Mouse (Mus musculus) lung, postnatal 10 days (tissue): ENCODE results near the gene Ampd1.

Experiments used
- DNase-seq: peaks from one replicate; pipeline ENCODE4 v3.0.0; 2021

Ampd1 gene

GRCm38 (mm10) chr3:103073771-103074170 lies at the start of gene Ampd1:
TSS of gene Ampd1 (plus strand) at chr3:103074014.
- DNase-seq = no peak

DNA sequence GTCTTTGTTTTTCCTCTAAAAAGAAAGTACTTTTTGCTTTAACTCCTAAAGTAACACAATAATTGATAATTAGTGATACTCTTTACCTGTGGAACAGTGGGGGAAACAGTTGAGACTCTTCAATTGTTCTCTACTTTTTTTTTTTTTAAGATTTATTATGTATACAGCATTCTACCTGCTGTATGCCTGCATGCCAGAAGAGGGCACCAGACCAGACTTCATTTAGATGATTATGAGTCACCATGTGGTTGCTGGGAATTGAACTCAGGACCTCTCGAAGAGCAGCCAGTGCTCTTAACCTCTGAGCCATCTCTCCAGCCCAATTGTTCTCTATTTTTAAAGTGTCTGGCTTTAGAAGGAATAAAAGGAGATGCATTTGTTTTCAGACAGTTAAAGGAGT lies 47.6 kb upstream of the Ampd1 start:
- no peak for DNase-seq

DNA sequence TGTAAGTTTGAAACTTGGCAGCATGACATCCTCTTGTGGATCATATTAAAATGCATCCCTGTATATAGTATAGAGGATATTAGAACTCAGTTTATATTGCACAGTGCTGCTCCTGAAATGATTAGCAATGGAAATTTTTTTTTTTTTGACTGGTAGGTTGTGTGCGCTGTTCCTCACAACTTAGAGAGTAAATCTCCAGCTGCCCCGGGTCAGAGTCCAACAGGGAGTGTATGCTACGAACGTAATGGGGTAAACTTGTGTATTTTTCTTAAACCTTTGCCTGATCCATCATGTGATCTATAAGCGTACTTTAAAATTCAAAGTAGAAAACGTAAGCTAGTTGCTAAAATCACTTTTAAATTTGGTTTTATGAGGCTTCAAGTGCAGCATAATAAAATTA lies 33.5 kb upstream of the Ampd1 start:
- DNase-seq = no peak

GRCm38 (mm10) chr3:103040861-103041379 lies 32.9 kb upstream of the Ampd1 start:
- no peak for DNase-seq

DNA sequence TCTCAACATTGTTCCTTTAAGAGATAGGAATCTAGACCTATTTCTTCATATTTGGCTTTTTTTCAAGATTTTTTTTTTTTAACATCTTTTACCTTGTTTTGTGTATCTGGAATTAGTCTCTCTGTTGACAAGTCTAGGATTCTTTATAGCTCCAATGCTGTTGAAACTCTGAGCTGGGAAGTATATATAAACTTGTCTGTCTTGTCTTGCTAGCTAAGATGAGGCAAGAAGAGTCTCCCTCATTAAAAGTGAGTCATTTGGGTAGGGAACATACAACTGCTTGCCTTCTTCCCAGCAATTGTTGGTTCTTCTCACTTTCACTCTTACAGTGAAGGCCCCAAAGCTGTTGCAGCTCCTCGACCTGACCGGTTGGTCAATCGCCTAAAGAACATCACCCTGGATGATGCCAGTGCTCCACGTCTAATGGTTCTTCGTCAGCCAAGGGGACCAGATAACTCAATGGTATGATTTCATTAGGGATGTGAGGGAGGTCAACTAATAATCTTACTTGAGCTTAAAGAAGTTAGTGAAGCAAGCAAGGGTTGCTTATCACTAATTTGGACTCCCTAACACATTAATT lies 17.7 kb upstream of the Ampd1 start:
- DNase-seq = no peak

GRCm38 (mm10) chr3:103057752-103058151 lies 16.1 kb upstream of the Ampd1 start:
- DNase-seq = no peak

DNA sequence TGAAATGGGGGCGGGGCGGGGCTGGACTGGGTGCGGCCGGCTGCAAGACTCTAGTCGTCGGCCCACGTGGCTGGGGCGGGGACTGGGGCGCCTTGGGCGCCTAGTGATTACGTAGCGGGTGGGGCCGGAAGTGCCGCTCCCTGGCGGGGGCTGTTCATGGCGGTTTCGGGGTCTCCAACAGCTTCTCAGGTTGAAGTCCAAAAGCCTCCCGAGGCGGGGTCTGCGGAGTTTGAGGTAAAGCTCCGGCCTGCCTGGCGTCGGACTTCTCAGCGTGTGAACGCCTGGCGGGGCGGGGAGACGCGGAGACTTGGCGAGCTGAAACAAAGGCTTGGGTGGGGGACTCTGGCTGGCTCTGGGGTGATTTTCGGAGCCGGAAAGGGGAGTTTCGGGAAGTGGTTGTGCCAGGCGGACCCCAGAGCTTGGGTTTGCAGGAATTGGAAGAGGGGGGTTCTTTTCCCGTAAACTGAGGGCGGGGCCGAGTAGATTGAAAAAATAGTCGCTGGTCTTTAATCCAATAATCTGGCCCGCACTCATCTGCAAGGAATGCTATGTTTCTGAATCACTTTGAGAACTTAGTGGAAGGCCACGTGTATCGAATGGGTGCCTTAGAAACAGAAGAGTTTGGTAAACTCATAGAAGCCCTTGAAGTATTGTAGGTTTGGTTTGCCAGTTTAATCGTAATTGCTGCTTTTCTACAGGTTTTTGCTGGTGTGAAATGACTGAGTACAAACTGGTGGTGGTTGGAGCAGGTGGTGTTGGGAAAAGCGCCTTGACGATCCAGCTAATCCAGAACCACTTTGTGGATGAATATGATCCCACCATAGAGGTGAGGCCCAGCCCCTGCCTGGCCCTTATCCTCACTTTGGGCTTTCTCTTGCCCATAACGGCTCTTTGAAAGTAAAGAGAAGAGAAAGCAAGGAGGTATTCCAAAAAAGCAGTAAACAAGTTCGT lies 15.3 kb upstream of the Ampd1 start, which contains the start of gene Nras:
Gene Nras (plus strand): TSS at position 79 of the 951 bp plus-strand sequence.
- DNase-seq = peak; percentile 98

- DNase-seq = no peak
Measured at GRCm38 (mm10) chr3:103066927-103067326, 6.9 kb upstream of the Ampd1 start.

GRCm38 (mm10) chr3:103068971-103069370 lies 4.8 kb upstream of the Ampd1 start:
- DNase-seq = peak; percentile 5

GRCm38 (mm10) chr3:103075871-103076270 lies 2.1 kb downstream of the Ampd1 start:
- DNase-seq = no peak

- DNase-seq = no peak
Measured at GRCm38 (mm10) chr3:103076476-103076875, 2.7 kb downstream of the Ampd1 start.

- no peak for DNase-seq
Measured at GRCm38 (mm10) chr3:103079301-103079700, 5.5 kb downstream of the Ampd1 start.

DNA sequence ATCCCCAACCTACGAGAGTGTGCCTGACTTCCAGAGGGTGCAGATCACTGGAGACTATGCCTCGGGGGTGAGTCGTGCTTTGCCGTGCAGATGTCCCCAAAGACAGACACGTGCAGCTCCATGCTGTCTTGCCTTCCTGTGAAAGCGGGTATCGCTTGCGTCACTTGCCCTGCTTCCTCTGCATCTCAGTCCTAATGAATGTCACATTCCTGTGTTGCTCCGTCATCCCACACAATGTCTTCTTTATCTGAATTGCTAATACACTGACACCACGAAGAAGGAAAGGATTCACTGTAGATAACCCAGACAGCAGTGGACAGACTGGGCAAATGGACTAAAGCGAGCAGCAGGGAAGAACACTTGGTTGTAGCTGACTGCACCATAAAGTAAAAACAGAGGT lies 7.2 kb downstream of the Ampd1 start:
- DNase-seq = no peak

DNA sequence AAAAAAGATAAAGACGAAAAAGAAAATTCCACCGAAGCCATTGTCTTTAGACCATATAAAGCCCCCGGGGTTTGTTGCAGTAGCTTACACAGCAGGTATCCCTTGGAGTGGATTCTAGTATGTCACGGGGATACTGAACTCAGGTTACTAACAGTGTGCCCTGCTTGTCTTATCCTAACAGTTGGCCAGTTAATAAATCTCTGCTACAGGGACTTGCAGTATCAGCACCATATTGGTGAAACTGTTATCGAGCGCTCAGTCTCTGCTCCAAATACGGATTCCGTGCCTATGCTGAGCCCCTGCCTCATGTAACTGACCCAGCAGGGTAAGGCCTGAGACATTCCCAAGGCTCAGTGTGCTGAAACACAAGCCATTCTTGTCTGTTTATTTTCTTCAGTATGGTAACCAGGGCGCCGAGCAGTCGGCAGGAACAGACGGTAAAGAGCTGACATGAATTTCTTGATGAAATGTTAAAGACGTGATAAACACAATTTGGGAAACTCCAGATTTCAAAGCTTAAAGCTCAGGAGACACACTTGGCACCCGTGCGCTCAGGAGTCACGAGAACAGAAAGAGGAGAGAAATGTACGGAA lies 8.1 kb downstream of the Ampd1 start:
- DNase-seq = no peak

DNA sequence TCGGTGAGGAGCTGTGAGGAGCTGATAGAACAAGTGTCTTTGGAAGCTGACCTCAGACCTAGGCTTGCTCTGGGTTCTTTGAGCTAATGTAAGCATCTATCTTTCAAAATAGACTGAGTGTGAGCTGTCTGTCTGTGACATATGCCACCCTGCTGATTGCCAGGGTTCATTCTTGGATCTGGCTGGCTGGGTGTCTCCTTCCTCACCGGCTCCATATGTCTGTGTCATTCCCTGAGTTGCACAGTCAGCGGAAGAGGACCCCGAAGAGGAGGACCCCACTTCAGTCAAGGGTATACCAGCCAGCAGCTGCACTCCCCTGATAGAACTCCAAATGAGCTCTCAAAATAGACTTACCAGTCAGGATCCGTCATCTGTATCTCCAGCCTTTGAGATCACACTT lies 8.9 kb downstream of the Ampd1 start:
- DNase-seq = no peak

DNA sequence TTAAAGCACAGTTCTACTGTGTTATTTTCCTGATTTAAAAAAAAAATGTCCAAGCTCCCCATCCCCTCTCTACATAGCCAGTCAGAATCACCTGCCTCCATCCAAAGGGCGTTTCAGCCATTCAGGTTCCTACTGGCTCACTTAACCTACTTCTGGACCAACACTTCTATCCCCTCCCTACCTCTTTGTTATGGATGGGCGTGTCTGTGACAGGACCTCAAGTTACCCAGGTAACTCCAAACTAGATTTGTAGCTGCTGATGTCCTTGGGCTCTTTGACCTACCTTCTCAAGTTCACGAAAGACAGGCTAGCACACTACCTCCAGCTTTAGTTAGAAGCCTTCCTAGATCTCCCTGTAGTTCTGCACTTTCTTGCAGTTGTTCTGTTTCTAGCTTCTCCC lies 12.2 kb downstream of the Ampd1 start:
- DNase-seq = no peak

DNA sequence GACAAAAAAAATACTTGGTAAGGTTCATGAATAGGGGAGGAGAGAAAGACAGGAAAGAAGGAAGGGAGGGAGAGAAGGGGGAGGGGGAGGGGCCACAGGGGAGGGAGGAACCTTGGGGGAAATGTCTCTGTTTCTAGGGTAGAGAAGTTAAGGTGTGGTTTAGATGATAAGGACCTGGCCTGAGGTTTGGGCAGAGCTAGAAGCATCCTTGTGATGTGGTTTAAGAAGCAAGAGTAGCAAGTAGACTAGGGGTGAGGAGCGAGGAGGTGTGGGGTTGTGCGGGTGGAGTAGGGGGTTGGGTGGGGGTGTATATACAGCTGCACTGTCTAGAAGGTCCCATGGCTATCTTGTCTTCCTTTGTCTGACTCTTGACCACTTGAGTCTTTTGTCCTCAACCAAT lies 17.9 kb downstream of the Ampd1 start:
- no peak for DNase-seq

DNA sequence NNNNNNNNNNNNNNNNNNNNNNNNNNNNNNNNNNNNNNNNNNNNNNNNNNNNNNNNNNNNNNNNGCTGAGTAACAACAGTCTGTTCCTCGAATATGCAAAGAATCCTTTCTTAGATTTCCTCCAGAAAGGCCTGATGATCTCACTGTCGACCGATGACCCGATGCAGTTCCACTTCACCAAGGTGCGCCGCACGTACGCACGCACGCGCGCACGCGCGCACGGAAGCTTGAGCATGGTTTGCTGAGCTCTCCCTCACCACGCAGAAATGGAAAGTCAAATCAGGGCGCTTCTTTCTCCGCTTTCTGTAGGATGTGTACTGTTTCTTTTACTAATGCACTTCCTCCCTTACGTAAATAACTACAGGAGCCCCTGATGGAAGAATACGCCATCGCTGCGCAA lies 24.8 kb downstream of the Ampd1 start:
- peak; percentile 19 for DNase-seq

DNA sequence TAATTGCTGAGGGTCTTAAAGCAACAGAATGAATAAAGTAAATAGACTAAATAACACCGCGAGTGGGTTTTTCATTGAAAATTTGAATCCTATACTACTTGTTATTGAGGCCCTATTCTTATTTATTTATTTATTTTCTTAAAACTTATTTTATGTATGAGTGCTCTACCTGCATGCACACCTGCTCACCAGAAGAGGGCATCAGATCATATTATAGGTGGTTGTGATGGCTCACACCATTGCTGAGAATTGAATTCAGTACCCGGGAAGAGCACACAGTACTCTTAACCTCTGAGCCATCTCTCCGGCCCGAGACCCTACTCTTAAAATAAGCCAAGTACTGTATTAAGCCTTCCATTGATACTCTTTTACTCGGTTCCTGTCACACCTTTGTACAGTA lies 25.9 kb downstream of the Ampd1 start:
- DNase-seq = no peak

GRCm38 (mm10) chr3:103100735-103101134 lies 26.9 kb downstream of the Ampd1 start:
- DNase-seq = no peak

GRCm38 (mm10) chr3:103101194-103101593 lies 27.4 kb downstream of the Ampd1 start:
- no peak for DNase-seq

GRCm38 (mm10) chr3:103101909-103102308 lies 28.1 kb downstream of the Ampd1 start:
- DNase-seq = no peak
